Mouse (Mus musculus): Measurements from ENCODE around the gene Gm42878. TPM values are rescaled to one million over a fixed set of nuclear protein-coding genes. Genes with fewer than 3 reads are reported as not detected.

Gene Gm42878
- not detected for total RNA-seq (2021)
- long read RNA-seq, experiment 1, result 0 reads
- long read RNA-seq, experiment 2, result 0 reads

GRCm38 (mm10) chr5:121544910-121545792 is at the start of gene Gm42878, which contains the start of gene Adam1a:
Gene Gm42878 (minus strand): TSS chr5:121545482.
Gene Adam1a (minus strand): TSS chr5:121545482.
- DNase-seq (ENCODE audit: low spot score in 2 of 2), result peak; percentile 41 to 55

GRCm38 (mm10) chr5:121594714-121595313 is 49.5 kb upstream of the Gm42878 start:
- DNase-seq (ENCODE audit: low spot score in 2 of 2), result no peak

- DNase-seq (ENCODE audit: low spot score in 2 of 2), result peak; percentile 79 to 90
These were observed 48.4 kb upstream of the Gm42878 start, which contains the start of gene Aldh2 for GRCm38 (mm10) chr5:121593451-121594401. Gene Aldh2 (minus strand): TSS chr5:121593824.

GRCm38 (mm10) chr5:121592816-121593407 is 47.6 kb upstream of the Gm42878 start:
- DNase-seq (ENCODE audit: low spot score in 2 of 2), result peak in 1 of 2 experiments; percentile 45

- DNase-seq (ENCODE audit: low spot score in 2 of 2), result no peak
These were observed 47.0 kb upstream of the Gm42878 start for GRCm38 (mm10) chr5:121592064-121592815.

GRCm38 (mm10) chr5:121591417-121592063 is 46.3 kb upstream of the Gm42878 start:
- no peak for DNase-seq (ENCODE audit: low spot score in 2 of 2)

GRCm38 (mm10) chr5:121589928-121590327 is 44.6 kb upstream of the Gm42878 start:
- no peak for DNase-seq (ENCODE audit: low spot score in 2 of 2)

GRCm38 (mm10) chr5:121586400-121587039 is 41.2 kb upstream of the Gm42878 start:
- DNase-seq (ENCODE audit: low spot score in 2 of 2), result no peak

- no peak for DNase-seq (ENCODE audit: low spot score in 2 of 2)
These were observed 40.4 kb upstream of the Gm42878 start for GRCm38 (mm10) chr5:121585699-121586098.

- no peak for DNase-seq (ENCODE audit: low spot score in 2 of 2)
These were observed 39.7 kb upstream of the Gm42878 start for GRCm38 (mm10) chr5:121585005-121585404.

- DNase-seq (ENCODE audit: low spot score in 2 of 2), result peak; percentile 88 to 92
These were observed 38.7 kb upstream of the Gm42878 start for GRCm38 (mm10) chr5:121583765-121584501.

GRCm38 (mm10) chr5:121581945-121582344 is 36.7 kb upstream of the Gm42878 start:
- DNase-seq (ENCODE audit: low spot score in 2 of 2), result no peak

- no peak for DNase-seq (ENCODE audit: low spot score in 2 of 2)
These were observed 31.7 kb upstream of the Gm42878 start for GRCm38 (mm10) chr5:121576927-121577488.

GRCm38 (mm10) chr5:121575867-121576266 is 30.6 kb upstream of the Gm42878 start:
- no peak for DNase-seq (ENCODE audit: low spot score in 2 of 2)

- DNase-seq (ENCODE audit: low spot score in 2 of 2), result no peak
These were observed 28.9 kb upstream of the Gm42878 start for GRCm38 (mm10) chr5:121574145-121574544.

GRCm38 (mm10) chr5:121570787-121571186 is 25.5 kb upstream of the Gm42878 start:
- no peak for DNase-seq (ENCODE audit: low spot score in 2 of 2)

- no peak for DNase-seq (ENCODE audit: low spot score in 2 of 2)
These were observed 24.7 kb upstream of the Gm42878 start for GRCm38 (mm10) chr5:121569881-121570420.
